Mouse (Mus musculus) hematopoietic stem cell, adult 5-6 weeks (primary cell): ENCODE measurements around the gene Dcx. TPM values are rescaled to one million over a fixed set of nuclear protein-coding genes. Genes with fewer than 3 reads are reported as not detected.

Source experiments
- ATAC-seq, 2 experiments: fragments of 125-278 bp in 1 of 2; replicated peaks in 1 of 2; 2 replicates each; pipeline ENCODE4 v1.8.0; 2016 to 2017; ENCODE audit warnings: inconsistent platforms in 2 of 2, mild to moderate bottlenecking in 2 of 2, moderate number of reproducible peaks in 2 of 2, low read depth in 1 of 2, moderate TSS enrichment in 1 of 2; ENCODE audit not compliant: low FRiP score in 2 of 2, poor library complexity in 2 of 2, severe bottlenecking in 2 of 2, insufficient read depth in 1 of 2, low TSS enrichment in 1 of 2
- total RNA-seq: library from RNA; stranded (forward); fragments of 172-1452, 232-1000 nt; gene quantifications from 2 replicates; pipeline ENCODE4 v1.2.3, GENCODE M21; 2017

Dcx gene
- total RNA-seq, result 0.06 TPM in 1 of 2 replicates, not detected in the other

DNA sequence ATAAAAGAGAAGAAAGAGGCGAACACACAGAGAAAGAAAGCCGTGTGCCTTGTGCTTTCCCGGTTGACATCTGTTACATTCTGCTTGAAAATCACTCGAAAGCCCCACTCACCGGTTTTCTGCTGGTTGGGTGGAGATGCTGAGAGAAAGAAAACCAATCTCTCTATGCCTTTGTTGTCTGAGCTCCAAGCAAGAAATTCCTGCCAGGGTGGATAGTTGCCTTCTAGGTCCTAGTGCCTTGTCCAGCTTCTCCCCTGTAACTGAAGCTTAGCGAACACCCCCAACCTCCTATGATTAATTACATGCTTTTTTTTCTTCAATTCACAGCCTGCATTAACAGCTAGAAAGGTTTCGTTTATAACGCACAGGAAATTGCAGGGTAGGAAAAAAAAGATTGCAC lies at the start of gene Dcx:
Gene Dcx, minus strand, starts transcription at position 354 of the 400 bp plus-strand sequence.
- no peak for ATAC-seq

DNA sequence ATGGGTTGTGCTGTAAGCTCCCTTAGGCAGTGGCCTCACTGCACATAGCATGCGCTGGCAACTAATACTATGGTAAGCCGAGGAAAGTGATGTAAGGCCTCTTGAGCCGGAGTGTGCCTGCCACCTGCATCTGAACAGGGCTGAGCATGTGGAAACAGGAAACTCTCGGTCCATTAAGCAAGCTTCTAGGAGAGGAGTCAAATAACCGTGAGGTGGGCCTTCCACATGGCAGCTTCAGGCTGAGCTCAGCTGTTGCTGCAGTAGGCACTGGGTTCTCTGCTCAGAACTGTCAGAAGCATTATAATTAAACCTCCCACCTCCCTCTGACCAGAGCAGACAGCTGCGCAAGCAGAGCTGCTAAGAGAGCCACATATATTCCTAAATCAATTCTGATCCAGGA lies 33.1 kb upstream of the Dcx start:
- no peak for ATAC-seq

DNA sequence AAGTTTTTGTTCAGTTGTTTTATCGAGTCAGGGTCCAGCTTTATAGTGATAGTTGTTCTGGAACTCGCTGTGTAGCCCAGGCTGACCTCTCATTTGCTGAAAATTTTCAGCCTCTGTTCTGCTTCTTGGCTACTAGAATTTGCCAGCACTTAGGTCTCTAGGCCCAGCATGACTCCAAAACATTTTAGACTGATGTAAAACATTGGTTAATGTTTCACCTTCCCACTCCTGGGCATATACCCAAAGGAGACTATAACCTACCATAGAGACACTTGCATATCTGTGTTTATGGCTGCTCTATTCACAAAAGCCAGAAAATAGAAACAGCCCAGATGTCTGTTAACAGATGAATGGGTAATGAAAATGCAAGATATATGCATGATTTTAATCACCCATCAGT lies 560 bp upstream of the Dcx start:
- ATAC-seq, result no peak

DNA sequence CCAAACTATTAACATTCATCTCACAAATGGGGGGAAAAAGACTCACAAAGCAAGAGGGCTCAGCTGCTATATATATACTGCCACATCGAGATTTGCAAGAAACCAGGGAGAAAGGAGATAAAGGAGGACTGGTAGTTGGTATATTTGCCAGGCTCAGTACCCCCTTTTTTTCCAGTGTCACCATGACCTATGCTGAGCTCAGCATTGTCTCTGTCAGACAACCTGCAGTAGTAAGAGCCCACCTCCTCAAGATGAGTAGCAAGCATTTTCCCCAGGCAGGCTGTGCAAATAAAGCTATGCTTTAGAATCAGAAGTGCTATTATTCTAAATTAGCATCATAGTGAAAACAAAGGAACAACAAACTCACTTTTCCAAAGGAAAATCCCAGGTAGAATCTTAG lies 581 bp downstream of the Dcx start:
- no peak for ATAC-seq

DNA sequence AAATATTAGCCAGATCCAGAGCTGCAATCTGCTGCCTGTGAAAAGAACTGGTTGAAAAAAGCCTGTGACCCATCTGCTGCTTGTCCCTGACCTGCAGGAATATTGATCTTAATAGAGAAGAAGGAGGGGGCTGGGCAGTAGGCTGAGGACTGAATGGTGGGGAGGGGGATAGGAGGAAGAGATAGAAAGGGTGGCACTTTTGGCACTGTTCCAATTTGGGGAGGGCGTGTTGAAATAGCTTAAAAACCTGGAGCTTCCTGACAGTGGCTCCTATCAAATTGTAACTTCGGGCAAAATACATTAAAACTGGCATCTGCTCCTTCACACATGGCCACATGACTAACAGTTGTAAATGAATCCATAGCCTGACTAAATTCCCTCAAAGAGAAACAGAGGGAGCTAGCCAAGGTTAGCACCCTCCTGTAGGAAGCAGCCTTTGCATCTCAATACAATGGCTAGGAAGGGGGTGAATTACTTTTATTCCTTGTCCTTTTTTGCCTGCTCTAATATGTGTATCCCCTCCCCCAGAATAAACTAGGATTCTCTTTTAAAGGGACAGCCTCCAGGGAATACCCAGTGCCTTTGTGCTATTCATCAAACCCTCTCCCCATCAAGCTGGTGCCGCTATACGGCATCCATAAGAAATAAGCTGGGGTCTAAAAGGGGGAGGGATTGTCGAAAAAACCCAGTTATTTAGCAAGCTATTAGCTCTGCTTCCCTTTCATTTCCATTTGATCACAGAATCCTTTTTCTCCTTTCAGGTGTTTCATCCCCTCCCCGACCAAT lies 1.5 kb downstream of the Dcx start:
- ATAC-seq, result no peak

DNA sequence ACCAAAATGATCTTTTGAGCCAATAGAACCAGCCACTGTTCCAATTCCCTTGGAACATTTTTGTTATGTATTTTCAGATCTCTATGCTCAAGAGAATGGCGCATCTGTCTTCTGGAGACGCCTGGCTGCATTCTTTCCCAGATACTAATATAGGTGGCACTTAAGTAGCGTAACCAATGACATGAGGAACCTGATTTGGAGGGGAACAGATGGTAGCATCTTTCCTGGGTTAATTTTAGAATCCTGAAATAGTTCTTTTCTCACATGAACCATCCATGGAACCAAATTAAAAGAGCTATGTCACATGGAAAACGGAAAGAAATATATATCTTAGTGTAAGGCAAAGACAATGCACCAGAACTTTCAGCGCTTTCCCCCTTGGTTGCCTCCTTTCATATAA lies 11.0 kb downstream of the Dcx start:
- ATAC-seq, result no peak

DNA sequence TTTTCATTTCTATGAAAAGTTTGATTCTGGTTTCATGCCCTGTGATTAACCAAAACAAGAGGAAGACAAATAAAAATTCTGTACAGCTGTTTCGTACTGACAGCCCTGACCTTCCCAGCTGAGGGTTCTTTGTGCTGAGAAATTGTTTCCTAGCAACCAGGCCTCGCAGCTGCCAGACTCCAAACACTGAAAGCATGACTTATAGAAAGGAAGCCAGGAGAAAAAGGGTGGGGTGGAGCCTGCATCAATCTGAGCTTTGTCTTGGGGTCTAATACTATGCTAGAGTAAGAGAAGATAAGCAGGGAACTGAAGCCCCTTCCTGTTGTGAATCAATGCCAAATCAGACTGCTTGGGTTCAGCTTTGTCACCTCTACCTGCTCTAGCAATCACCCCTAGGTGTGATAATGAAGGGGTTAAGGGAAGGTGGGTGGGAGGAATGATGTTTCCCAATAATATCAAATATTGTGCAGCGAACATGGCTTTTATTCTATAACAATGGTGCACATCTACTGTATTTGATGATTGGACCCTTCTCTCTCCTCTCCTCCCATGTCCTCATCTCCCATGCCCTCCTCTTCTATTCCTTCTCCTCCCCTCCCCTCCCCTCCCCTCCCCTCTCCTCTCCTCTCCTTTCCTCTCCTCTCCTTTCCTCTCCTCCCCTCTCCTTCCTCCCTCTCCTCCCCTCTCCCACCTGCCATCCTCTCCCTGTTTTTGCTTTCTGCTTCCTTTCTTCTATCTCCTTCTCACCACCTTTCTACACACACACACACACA lies 26.2 kb downstream of the Dcx start:
- ATAC-seq, result no peak

DNA sequence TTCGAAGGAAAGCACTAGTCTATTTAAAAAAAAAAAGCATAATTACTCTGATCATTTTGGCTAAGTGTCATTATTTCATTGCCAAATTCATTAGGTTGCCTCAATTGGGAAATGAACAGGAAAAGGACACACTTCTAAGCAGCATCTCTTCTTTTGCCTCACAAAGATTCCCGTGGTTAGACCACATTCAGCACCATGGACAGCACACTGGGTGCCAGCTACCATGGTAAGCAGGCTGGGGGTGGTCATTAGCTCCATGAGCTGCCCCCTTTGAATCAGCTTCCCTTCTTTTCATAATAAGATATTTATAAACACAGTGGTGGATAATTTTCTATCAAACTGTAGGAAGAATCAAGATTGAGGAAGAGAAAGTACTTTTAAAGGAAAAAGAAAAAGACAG lies 28.4 kb downstream of the Dcx start:
- ATAC-seq, result no peak

DNA sequence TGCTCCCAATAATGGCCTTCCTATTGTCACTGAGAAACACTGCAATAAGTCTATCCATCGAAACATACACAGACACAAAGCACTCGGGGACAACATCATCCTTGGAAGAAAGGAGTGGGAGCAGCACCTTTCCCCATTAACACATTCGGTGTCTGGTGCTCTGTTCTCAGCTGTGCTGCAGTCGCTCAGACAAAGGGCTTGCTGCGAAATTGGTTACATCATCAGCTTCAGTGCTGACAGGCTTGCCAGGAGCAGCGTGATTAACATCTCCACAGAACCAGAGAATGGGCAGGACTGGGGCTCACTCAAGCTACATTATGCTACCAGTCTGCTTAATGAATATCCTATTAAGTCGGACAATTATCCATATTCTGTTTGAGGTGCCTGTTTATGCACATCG lies 30.8 kb downstream of the Dcx start:
- ATAC-seq, result no peak

DNA sequence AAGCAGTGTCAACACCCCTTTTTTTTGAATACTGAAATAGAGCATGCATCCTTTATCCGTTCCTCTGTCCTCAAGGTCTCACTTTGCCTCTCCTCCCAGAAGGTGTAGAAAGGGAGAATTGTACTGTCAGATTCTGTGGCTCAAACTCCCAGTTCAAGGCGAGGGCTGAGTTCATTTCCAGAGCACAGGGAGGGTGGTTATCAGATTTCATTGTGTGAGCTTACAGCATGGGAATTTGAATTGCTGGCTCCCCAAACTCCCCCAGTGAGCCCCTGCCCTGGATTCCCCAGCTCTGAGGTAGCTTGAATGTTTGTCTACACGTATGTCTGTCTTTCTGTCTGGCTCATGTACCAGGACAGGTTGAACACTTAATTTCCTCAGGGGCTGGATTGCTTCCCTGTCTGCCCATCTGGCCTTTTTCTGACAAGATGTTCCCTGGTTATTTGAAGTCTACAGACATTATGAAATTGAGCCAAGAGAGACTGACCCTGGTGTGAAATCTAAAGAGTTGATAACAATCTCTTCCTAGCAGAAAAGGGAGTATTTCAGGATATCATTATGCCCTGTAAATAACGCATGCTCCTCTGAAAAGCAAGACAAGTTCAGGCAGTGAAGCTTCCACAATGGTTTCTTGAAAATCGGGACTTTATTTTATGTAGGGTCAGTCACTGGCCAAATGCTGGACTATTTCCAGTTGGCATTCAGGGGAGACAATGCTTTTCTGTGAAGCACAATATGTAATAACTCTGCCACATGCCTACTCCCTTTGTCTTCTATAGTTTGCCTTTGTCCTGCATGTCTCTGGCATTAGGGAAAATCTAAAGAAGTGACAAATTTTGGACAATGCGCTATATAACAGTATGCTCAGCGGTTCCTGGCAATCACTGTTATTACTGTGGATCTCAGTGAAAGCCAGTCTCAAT lies 35.5 kb downstream of the Dcx start:
- no peak for ATAC-seq

DNA sequence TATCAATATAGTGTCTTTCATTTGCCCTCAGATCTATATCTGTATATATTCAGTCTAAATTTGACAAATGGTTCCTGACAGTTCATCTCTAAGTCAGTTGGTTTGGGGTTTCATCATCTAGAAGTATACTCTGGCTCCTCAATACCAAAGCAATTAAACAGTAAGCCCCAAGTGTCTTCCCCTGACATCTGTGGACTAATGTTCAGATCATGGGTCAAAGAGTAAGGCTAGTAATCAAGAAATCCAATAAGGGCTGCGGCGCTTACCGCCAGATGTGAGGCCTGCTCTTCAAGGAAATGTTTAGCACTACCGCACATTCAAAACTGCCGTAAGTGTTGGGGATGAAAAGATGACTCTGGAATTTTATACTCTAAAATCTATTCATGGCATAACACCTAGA lies 36.2 kb downstream of the Dcx start:
- no peak for ATAC-seq

DNA sequence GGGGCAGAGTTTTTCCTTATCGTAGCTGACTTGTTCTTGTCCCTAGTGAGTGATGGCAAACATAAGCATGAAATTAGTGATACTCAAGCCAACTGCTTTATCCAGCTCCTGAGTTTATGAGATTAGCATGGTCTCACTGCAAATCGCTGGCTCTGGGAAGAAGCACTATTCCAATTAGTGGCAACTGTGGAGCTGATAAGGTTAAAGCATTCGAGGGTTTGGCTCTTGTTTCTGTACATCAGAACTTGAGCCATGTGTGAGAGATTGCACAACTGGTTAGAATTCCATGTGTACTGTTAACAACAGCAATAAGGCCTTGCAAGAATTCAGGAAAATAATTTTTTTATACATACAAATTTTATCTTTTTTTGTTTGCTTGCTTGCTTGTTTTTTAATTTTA lies 39.9 kb downstream of the Dcx start:
- ATAC-seq, result no peak

DNA sequence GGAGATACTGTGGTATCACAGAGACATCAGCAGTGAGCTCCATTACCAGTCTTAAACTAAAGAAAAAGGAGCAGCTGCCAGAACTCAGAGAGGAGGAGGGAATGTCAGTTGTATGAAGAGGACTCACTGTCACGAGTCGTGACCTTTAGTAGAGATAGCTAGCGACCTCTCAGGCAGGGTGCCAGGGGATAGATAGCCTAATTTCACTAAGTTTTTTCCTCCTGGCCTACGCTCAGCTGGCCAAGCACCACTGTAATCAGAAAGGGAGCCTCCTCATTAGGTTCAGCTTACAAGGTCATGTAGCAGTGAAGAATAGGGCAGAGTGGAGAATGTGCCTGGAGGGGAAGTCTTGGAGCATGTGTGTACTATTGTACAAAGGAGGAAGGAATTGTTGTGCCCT lies 47.3 kb downstream of the Dcx start:
- ATAC-seq, result no peak

DNA sequence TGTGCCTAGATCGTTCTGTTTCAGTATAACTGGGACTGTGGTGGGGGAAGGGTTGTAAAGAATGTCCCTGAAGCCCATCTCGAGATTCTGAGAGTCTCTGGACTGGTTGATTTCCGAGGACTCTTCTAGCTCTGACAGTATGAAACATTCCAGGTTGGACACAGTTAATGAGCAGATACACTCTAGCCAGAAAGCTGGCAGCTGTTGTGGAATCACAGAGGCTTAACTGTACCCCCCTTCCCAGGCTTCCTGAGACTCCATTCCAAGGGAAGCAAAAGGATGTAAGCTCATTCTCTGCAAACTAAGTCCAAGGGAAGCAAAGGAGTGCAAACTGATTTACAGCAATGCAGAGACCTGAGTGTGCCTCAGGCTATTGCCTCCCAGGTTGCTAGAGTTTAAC lies 48.2 kb downstream of the Dcx start:
- ATAC-seq, result no peak

DNA sequence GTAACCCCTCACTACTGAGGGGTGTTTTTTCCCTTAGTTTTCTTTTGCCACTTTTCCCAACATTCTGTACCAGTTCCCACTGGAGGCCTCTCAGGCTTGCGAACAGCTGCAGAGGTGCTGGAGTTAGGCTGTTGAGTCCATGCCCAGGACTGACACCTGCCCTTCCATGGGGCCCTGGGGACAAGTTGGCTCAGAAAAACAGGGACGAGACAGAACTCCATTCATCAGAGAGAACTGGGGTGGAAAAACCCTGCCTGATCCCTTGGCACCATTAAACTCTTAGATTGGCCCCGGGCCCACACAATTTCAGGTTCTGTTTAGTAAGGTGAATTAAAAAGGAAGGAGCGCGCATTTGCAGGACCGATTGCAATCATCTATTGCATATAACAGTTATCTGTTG lies 48.8 kb downstream of the Dcx start:
- no peak for ATAC-seq

DNA sequence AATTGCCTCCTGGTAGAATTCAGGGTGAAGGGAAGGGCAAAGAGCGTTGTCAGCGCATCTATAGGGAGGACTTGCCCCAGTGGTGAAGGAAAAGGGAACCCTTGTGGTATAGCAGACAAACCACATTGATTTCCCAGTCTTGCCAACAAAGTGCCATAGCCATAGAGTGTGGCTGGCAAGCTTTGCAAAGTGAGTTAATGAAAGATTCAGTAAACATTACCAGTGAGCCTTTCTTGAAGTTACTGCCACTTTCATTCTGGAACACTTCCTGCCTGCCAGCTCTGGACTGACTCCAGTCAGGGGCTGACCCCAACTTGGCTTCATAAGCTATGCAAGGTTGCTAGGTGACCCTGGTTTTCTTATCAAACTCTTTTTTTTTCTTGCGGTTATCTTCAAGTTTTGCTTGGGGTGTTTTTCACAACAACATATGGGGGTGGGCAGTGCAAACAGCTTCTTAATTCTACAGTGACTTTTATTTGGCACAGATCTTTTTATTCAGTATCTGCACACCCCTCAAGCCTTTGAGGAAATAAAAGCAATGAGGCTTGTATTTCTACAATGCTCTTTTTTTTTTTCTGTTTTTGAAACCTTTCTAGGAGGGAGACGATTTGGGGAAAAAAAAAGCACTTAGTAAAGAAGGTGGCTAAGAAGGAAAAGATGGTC lies 51.2 kb downstream of the Dcx start:
- ATAC-seq, result peak; percentile 67 to 68

DNA sequence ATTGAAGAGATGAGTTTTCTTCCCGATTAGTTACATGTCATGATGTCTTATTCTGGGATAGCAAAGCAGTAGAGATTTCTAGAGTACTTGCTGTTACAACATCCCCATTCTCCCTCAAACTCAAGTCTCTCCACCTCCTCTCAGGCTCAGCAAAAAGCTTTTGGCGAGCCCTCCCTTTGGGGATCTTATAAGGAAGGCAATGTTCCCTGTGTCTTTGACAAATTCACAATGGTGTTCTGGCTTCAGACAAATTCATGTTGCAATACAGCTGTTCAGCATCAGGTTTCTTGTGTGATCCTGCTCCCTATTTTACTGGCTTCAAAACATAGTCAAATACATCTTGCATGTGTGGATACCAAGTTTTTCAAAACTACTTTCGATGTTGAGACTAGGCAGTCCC lies 53.5 kb downstream of the Dcx start:
- no peak for ATAC-seq
